Mouse (Mus musculus): ENCODE results near the gene Gng12. TPM values are rescaled to one million over a fixed set of nuclear protein-coding genes. Genes with fewer than 3 reads are reported as not detected.
"Not testable (repeated sequence)": the region's sequence is repeated elsewhere in the genome, so short reads cannot be mapped to it uniquely, and the experiment has no call there.

The Gng12 gene
- total RNA-seq (2014; rRNA removed) (23.5 and 27.8 TPM in 2 replicates), polyA plus RNA-seq (2015; fragmentation: Nextera tagmentation; extraction: Ambion mirVana) (40.5 and 52.0 TPM in 2 replicates)

DNA sequence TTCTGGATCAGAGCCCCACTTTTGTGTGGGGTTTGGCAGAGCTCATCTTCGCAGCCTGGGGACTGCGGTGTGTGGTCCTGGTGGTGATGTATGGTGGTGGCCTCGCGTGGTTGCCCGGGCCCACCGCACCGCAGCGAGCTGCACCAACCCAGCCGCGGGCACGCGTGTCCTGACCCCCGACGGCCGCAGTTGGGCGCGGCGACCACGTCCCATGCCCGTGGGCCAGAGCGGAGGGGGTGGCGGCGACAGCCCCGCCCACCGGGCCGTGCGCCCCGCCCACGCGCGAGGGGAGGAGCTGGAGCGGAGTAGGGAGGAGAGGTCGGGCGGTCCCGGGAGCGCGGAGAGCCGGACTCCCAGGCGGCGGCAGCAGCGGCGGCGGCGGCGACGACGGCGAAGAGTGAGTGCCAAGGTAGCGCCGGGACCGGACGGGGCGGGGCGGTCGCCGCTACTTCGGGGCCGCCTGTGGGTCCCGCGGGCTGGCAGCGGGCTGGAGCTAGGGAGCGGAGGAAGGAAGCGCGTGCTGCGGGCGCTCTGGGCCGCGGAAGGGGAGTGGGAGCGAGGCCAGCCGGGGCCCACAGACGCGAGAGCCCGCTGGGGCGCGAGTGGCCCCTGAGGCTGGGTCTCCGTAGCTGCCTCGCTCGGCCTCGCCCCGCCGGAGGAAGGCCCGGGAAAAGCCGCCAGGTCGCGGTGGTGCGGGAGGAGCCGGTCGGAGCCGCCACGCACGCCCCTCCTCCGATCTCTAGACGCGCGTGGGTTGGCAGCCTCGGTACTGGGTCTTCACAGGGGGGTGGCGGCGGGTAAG is at the start of gene Gng12:
Gng12 (plus strand) TSS at position 279 of the 802 bp plus-strand sequence.
- H3K4me2 ChIP-seq (ENCODE audit: low read depth): peak within 1 kb of the TSS; percentile 82
- TF ChIP-seq CTCF (IDR thresholded peaks at IDR 0.05; ENCODE audit: low read depth): peak; percentile 28; the same call in 1 of the 2 replicates
- H3K27me3 ChIP-seq (ENCODE audit: insufficient read depth, low read length): no peaks in the 10 kb centered on the region
- no peaks in the 10 kb centered on the region for H3K9me3 ChIP-seq (ENCODE audit: low read length)
- ATAC-seq (peak; percentile 84), DNase-seq (peak; percentile 60)
- peak within 1 kb of the TSS; percentile 51 for H3K4me3 ChIP-seq (ENCODE audit: low read depth, low read length)
- H3K27ac ChIP-seq (ENCODE audit: low read depth, low read length): peak within 1 kb of the TSS; percentile 40; the same call in 1 of the 2 replicates
- H3K4me1 ChIP-seq (ENCODE audit: insufficient read depth): no peaks in the 10 kb centered on the region
- WGBS: under 1% methylated on average over 71 of the region's 98 CpGs
- peak within 1 kb of the TSS; percentile 60 for H3K9ac ChIP-seq
- no peaks in the 10 kb centered on the region for H3K36me3 ChIP-seq (ENCODE audit: insufficient read depth)

DNA sequence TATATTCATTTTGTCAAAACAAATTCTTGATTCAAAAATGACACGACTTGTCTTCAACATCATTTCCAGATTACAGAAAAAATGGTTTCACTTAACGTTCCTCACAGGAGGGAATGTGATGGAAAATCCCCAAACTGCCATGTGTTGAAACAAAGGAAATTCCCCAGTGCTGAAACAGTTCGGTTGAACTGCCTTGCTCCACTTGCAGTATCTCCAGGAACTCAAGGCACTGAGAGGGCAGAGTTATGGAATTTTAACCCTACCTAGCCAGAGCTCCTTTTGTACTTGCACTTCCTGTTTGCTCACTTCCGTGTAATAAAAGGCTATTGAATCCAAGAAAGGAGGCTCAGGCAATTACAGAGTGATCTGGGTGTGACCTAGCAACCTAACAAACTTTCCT is 47.3 kb upstream of the Gng12 start:
- no peak overlapping the region for H3K4me2 ChIP-seq (ENCODE audit: low read depth)
- no peaks in the 10 kb centered on the region for H3K9me3 ChIP-seq (ENCODE audit: low read length)
- no peak for TF ChIP-seq CTCF (IDR thresholded peaks at IDR 0.05; ENCODE audit: low read depth)
- H3K4me1 ChIP-seq (ENCODE audit: insufficient read depth): no peaks in the 10 kb centered on the region
- WGBS: 45% methylated on average over 4 of the region's 4 CpGs
- no peak overlapping the region for H3K4me3 ChIP-seq (ENCODE audit: low read depth, low read length)
- ATAC-seq (peak; percentile 48; the same call in 1 of the 2 replicates), DNase-seq (peak; percentile 1)
- H3K27me3 ChIP-seq (ENCODE audit: insufficient read depth, low read length): no peaks in the 10 kb centered on the region
- no peak overlapping the region for H3K27ac ChIP-seq (ENCODE audit: low read depth, low read length)
- H3K36me3 ChIP-seq (ENCODE audit: insufficient read depth): no peaks in the 10 kb centered on the region
- no peak overlapping the region for H3K9ac ChIP-seq

DNA sequence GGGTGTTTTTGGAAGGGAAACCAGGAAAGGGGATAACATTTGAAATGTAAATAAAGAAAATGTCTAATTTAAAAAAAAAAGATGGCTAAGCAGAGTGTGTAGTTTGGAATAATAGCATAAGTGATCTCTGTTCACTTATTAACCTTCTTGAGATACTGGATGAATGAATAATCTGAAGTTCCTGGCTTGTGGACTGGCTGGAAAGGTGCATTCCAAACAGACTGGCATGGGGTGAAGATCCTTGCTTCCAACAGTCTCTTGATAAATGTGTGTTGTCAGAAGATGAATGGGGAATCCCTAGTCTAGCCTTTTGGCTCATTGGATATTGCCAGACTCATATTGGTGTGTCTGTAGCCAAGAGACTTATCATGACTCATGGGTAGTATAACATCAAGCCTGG is 40.0 kb upstream of the Gng12 start:
- Histone ChIP-seq H3K4me2 (ENCODE audit: low read depth) (no peak overlapping the region), H3K36me3 (ENCODE audit: insufficient read depth) (no peaks in the 10 kb centered on the region), H3K9me3 (ENCODE audit: low read length) (no peaks in the 10 kb centered on the region), H3K4me3 (ENCODE audit: low read depth, low read length) (no peak overlapping the region), H3K9ac (no peak overlapping the region), H3K27ac (ENCODE audit: low read depth, low read length) (no peak overlapping the region), H3K27me3 (ENCODE audit: insufficient read depth, low read length) (no peaks in the 10 kb centered on the region), H3K4me1 (ENCODE audit: insufficient read depth) (no peaks in the 10 kb centered on the region)
- TF ChIP-seq CTCF (IDR thresholded peaks at IDR 0.05; ENCODE audit: low read depth): no peak
- DNase-seq: no peak
- ATAC-seq: no peak

DNA sequence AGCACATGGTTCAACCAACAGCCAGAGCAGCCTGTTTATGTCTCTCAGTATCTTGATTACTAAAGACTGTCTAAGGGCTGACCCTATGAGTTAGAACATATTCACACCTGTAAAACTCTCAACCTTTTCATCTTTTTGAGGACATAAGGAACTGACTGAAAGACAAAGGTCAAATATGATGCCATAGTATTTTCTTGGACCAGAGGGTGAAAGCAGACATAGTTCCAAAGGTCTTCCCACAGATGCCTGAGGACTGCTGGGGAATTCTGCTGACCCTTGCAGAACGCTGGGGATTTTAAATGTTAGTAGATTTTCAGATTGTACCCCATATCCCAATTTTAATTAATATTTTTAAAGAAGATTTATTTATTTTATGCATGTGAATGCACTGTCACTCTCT is 37.8 kb upstream of the Gng12 start:
- WGBS: 81% methylated on average over 1 of the region's 1 CpGs
- no peak overlapping the region for H3K27ac ChIP-seq (ENCODE audit: low read depth, low read length)

DNA sequence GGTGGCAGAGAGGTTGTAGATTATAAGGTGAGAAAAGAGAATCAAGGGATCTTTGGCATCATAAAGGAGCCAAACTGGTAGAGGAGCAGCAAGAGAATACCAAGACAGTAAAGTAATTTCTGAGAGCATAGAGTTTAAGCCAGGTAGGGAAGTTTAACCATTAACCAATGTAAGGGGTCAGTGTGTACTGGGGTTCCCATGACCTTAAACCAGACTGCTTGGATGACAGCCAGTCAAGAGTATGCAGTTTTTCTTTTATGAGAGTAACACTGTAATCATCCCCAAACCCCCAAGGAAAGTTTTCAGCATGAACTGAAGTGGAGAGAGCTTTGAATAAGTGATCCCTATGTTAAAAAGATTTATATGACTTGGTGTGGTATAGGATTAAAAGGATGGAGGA is 36.8 kb upstream of the Gng12 start:
- Histone ChIP-seq H3K27ac (ENCODE audit: low read depth, low read length) (no peak overlapping the region), H3K27me3 (ENCODE audit: insufficient read depth, low read length) (no peaks in the 10 kb centered on the region), H3K9me3 (ENCODE audit: low read length) (no peaks in the 10 kb centered on the region), H3K4me2 (ENCODE audit: low read depth) (no peak overlapping the region), H3K4me3 (ENCODE audit: low read depth, low read length) (no peak overlapping the region), H3K36me3 (ENCODE audit: insufficient read depth) (no peaks in the 10 kb centered on the region), H3K9ac (no peak overlapping the region), H3K4me1 (ENCODE audit: insufficient read depth) (no peaks in the 10 kb centered on the region)
- no peak for TF ChIP-seq CTCF (IDR thresholded peaks at IDR 0.05; ENCODE audit: low read depth)
- no peak for DNase-seq
- ATAC-seq: no peak

More for the DNA sequence above, 37.8 kb upstream of the Gng12 start:
- no peaks in the 10 kb centered on the region for H3K4me1 ChIP-seq (ENCODE audit: insufficient read depth)
- ATAC-seq: no peak
- no peak overlapping the region for H3K4me2 ChIP-seq (ENCODE audit: low read depth)
- no peak overlapping the region for H3K4me3 ChIP-seq (ENCODE audit: low read depth, low read length)
- no peaks in the 10 kb centered on the region for H3K27me3 ChIP-seq (ENCODE audit: insufficient read depth, low read length)
- H3K36me3 ChIP-seq (ENCODE audit: insufficient read depth): no peaks in the 10 kb centered on the region
- no peak for DNase-seq
- no peak overlapping the region for H3K9ac ChIP-seq
- H3K9me3 ChIP-seq (ENCODE audit: low read length): no peaks in the 10 kb centered on the region
- TF ChIP-seq CTCF (IDR thresholded peaks at IDR 0.05; ENCODE audit: low read depth): no peak

DNA sequence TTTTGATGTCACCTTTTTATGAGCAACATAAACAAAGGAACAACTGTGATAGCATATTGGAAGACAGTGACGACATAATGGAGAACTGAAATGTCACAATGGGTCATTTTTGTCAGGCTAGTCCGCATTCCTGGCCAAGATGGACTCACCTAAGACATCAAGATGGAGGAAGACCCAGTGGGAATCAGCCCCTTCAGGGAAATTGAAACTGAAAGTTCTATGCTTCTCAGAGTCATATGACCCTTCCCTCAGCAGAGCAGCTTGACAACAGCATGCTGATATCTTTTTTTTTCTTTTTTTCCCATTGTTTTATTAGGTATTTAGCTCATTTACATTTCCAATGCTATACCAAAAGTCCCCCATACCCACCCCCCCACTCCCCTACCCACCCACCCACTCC is 31.7 kb upstream of the Gng12 start:
- Histone ChIP-seq H3K4me1 (ENCODE audit: insufficient read depth) (no peaks in the 10 kb centered on the region), H3K9me3 (ENCODE audit: low read length) (no peaks in the 10 kb centered on the region), H3K4me3 (ENCODE audit: low read depth, low read length) (no peak overlapping the region), H3K36me3 (ENCODE audit: insufficient read depth) (no peaks in the 10 kb centered on the region), H3K27me3 (ENCODE audit: insufficient read depth, low read length) (no peaks in the 10 kb centered on the region), H3K9ac (no peak overlapping the region), H3K4me2 (ENCODE audit: low read depth) (no peak overlapping the region), H3K27ac (ENCODE audit: low read depth, low read length) (no peak overlapping the region)
- no peak for ATAC-seq
- TF ChIP-seq CTCF (IDR thresholded peaks at IDR 0.05; ENCODE audit: low read depth): no peak
- no peak for DNase-seq
- WGBS: 92% methylated on average over 2 of the region's 2 CpGs

DNA sequence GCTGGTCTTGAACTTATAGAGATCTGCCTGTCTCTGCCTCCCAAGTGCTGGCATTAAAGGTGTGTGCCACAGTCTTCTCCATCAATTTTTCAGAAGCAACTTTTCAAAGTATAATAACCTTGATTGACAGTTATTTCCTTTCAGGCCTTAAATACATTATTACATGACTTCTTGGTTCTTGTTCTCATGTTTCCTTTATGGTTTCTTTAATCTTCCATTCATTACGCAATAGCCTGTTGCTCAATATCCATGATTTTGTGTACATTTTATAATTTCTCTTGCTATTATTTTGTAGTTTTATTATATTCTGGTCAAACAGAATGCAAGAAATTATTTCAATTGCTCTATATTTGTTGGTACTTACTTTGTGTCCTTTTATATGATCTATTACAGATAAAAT is 29.9 kb upstream of the Gng12 start:
- no peak for TF ChIP-seq CTCF (IDR thresholded peaks at IDR 0.05; ENCODE audit: low read depth)
- 98% methylated on average over 1 of the region's 1 CpGs for WGBS
- Histone ChIP-seq H3K9me3 (ENCODE audit: low read length) (no peaks in the 10 kb centered on the region), H3K36me3 (ENCODE audit: insufficient read depth) (no peaks in the 10 kb centered on the region), H3K9ac (no peak overlapping the region), H3K27me3 (ENCODE audit: insufficient read depth, low read length) (no peaks in the 10 kb centered on the region), H3K4me3 (ENCODE audit: low read depth, low read length) (no peak overlapping the region), H3K4me2 (ENCODE audit: low read depth) (no peak overlapping the region), H3K27ac (ENCODE audit: low read depth, low read length) (no peak overlapping the region), H3K4me1 (ENCODE audit: insufficient read depth) (no peaks in the 10 kb centered on the region)
- DNase-seq: no peak
- no peak for ATAC-seq

DNA sequence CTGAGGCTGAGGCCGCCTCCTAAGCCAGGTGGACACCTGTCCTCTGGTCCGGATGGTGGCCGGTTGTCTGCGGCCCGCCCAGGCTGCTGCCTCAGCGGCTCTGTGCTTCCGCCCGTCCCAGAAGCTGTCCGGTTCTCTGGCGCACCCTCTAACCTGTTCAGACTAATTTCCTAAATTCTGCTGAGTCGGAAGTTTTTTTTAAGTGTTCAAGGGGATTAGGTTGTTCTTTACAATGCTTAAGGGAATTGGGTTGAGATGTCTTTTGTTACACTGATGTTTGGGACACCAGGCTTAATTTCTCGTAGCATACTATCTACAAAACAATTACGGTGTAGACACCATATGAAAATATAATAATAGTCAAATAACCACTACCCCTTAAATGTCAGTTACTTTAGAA is 19.1 kb upstream of the Gng12 start:
- not testable (repeated sequence) for H3K4me2 ChIP-seq (ENCODE audit: low read depth); H3K9ac ChIP-seq; ATAC-seq; H3K27me3 ChIP-seq (ENCODE audit: insufficient read depth, low read length); H3K4me3 ChIP-seq (ENCODE audit: low read depth, low read length); H3K27ac ChIP-seq (ENCODE audit: low read depth, low read length); H3K36me3 ChIP-seq (ENCODE audit: insufficient read depth); H3K9me3 ChIP-seq (ENCODE audit: low read length); DNase-seq; H3K4me1 ChIP-seq (ENCODE audit: insufficient read depth)
- 94% methylated on average over 10 of the region's 13 CpGs for WGBS
